Mouse (Mus musculus) hematopoietic stem cell, adult 5-6 weeks (primary cell): ENCODE data around the gene Tmem231. TPM values are rescaled to one million over a fixed set of nuclear protein-coding genes. Genes with fewer than 3 reads are reported as not detected.

Experiments used
- ATAC-seq, 2 experiments: fragments of 125-278 bp in 1 of 2; replicated peaks in 1 of 2; 2 replicates each; pipeline ENCODE4 v1.8.0; 2016 to 2017; ENCODE audit warnings: inconsistent platforms in 2 of 2, mild to moderate bottlenecking in 2 of 2, moderate number of reproducible peaks in 2 of 2, low read depth in 1 of 2, moderate TSS enrichment in 1 of 2; ENCODE audit not compliant: low FRiP score in 2 of 2, poor library complexity in 2 of 2, severe bottlenecking in 2 of 2, insufficient read depth in 1 of 2, low TSS enrichment in 1 of 2
- total RNA-seq: library from RNA; stranded (forward); fragments of 172-1452, 232-1000 nt; gene quantifications from 2 replicates; pipeline ENCODE4 v1.2.3, GENCODE M21; 2017

Tmem231 gene
- 4.6 and 5.8 TPM in 2 replicates for total RNA-seq

DNA sequence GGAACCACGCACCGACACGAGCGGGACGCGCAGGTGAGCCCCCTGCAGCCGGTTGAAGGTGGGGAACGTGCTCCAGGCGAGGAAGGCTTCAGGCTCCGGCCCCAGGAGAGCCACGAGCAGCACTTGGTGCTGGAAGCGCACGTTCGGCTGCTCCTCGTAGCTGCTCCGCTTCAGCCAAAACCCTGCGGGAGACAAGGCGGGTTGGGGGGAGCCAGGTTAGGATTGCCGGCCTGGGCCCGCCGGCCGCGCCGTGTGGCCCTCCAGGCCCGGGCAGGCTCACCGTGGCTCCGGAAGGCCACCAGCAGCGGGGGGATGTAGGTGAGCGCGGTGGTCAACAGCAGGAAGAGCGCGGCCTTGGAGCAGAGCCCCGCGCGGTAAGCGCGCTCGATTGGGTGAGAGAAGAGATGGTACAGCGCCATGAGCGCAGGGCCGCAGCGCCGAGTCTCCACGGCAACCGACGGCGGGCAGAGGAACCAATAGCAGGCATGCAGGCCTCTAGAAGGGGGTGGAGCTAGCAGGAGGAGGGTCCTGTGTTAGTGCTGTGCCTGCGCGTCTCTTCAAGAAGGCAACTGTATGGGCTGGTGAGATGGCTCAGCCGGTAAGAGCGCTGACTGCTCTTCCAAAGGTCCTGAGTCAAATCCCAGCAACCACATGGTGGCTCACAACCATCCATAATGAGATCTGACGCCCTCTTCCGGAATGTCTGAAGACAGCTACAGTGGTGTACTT lies at the start of gene Tmem231:
Gene Tmem231, minus strand, starts transcription at position 534 of the 729 bp plus-strand sequence.
- ATAC-seq = peak; percentile 100

DNA sequence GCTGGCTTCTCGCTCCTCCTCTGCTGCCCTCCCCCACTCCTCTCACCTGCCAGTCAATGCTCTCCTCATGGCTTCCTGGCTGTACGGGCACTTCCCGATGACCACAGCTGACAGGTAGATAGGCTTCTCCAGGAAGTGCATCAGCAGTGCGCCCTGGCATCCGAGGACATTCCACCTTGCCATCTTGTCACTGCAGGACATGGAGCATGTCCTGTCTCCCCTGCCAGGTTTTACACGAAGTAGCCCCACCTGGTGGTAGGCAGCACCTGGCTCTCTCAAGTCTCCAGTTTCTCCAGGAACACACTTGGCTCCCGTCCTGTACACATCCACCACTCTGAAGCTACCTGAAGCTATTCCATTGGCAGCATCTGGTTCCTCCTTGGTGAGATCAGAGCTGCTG lies 48.4 kb upstream of the Tmem231 start:
- ATAC-seq = no peak

DNA sequence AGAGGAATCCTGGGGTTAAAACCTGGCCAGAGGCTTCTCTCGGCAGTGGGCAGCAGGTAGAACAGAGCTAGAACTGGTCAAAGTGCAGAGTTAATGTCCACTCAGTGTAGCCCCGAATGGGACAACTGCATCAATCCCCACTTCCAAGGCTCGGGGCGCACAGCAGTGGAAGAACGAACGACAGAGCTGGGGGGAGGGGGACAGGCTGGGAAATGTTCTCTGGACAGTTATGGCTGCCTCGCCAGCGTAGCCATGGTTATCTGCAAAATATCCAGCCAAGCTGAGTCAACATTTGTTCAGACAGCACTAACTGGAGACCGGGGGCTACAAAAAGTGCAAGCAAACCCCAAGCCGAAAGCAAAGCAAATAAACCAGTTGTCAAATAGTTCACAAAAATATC lies 44.5 kb upstream of the Tmem231 start:
- no peak for ATAC-seq

DNA sequence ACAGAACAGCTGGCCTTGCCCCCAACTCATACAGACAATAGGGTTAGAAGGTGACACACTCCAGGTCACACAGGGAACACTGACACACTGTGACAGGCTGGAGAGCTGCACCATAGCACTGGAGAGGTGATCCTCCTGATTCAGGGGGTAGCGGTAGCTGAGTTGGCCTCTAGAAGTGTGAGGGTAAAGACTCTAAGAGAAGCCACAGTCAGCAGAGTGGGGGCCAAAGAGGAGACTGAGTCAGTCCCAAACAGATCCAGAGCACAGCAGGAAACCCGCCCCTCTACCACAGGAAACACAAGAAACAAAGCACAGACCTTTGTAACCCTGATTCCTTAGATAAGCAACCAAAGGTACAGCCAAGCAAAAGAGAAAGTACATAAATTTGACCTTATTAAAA lies 42.6 kb upstream of the Tmem231 start:
- peak; percentile 74 to 83 for ATAC-seq

DNA sequence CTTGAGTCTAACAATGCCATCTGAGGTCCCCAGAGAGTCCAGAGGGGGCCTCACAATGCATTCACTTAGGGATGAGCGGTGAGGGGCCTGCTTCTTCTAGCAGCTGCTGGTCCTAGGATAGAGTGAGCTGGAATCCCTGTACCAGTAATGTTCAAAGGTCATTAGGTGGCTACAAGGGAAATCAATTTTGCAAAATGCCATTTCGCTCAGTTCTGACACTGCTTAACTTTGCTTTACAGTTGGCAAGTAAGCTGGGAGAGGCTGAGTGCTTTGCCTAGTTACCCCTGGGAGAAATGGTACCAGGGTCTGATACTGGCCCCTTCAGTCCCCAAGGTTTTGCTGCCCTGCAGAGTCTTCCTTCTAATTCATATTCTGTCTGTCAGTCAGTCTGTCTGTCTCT lies 42.0 kb upstream of the Tmem231 start:
- no peak for ATAC-seq

DNA sequence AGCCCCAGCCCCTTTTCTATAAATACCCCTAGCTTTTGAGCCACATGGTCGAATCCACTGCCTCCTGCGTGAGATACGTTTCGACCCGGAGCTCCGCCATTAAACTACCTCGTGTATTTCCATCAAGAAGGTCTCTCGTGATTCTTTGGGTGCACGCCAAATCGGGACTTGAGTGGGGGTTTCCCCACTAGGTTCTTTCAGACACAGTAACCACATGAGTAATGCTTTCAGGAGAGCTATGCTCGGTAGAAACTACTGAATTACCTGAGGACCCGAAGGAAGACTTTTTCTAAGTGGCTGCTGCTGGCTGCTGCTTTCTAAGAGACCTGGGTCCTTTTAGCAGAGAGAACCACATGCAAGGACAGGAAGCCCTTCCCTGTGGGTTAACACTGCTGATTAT lies 40.5 kb upstream of the Tmem231 start:
- no peak for ATAC-seq

DNA sequence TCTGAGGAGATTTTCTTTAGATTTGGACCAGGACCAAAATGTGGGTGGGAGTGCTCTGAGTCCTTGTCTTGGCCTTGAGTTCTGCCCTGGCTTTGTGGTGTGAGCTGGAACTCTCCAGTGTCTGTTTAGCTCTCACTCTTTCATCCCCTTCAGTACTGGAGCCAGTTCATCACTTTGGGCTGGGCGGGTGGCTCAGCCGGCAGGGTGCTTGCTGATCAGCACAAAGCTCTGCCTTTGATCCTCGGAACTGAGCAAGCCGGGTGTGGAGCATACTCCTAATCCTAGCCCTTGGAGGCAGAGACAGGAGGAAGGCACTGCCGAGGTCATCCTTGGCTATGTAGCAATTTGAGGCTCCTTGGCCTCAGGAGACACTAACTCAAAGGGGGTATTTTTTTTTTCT lies 35.3 kb upstream of the Tmem231 start:
- no peak for ATAC-seq

DNA sequence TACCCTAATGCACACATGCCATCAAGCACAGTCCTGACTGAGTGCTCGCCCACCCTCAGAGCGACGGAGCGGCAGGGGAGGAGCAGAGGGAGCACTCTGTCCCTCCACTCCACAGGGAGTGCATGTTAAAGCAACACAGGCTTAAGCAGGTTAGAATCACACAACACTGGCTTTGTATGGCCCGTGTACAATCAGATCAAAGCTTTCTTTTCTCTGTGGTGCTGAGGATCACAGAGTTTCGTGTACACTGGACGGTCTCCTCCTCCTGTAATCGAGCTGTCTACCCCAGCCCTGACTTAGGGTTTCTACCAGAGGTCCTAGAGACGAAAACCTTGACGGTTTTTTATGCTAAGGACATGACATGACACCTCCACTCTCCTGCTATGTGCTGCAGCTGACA lies 34.9 kb upstream of the Tmem231 start:
- ATAC-seq = no peak; a peak in 1 of 4 replicates

DNA sequence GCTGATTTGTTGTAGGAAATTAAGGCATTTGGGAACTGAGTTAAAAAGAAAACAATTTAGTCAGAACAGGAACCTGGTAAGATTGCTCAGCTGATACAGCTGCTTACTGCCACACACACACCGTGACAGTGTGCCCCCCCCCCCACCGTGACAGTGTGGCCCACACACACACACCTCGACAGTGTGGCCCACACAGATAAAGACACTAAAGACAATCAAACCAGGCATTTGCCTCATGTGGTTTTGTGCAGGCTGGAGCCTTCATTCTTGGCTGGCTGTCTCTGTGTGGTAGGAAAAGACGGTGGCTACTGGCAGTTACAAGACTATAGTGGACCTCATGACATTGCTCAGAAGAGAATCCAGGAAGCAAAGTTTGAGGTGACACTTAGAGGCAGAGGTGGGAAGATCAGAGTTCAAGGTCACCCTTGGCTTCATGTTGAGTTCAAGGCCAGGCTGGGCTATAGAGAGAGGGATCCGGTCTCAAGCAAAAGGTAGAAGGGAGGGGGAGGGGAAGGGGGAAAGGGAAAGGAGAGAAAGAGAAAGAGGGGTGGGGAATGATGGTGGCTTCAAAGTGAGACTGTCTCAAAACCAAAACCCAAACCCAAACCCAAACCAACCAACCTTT lies 33.7 kb upstream of the Tmem231 start:
- peak; percentile 50 to 60 for ATAC-seq

DNA sequence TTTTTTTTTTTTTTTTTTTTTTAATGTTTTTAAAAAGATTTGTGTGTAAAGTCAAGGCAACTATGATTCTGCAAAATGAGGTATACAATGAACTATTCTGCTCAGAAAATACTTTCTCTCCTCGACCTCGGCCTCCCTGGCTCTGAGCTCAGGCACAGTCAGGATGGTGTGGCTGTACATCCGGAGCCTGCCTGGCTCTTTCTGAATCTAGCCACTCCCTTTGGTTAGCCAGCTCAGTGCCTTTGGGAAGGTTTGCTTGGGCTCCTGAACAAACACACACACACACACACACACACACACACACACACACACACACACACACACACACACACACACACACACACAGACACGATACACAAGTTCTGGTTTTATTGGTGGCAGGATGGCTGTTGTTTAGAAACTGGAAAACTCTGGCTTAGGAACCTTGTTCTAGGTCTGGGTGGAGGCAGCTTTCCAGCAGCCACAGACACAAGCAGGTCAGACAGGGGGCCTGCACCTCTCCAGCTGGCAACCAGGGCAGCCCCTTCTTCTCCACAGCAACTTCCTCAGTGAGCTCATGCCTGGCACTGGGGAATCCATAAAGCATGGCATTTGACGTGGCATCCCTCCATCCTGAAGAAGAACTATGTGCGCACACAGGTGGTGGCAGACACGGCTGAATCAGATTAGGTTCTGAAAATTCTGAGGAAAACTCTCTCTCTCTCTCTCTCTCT lies 31.3 kb upstream of the Tmem231 start:
- ATAC-seq = no peak

DNA sequence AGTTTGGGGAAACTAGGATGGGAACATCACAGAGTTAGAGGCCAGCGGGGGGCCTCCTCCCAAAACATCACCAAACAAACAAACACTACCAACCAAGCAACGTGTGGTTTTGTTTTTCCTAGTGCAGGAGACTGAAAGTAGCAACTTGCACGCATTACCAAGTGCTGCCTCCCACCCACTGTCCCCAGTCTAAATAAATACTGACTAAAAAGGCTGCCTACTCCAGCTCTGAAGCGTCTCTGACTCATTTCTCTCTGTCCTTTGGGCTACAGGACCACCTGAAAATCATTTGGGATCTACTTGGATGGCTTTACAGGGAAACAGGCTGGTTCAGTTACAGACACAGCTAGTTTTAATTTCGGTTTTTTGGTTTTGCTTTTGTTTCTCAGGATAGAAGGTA lies 30.7 kb upstream of the Tmem231 start:
- ATAC-seq = no peak

DNA sequence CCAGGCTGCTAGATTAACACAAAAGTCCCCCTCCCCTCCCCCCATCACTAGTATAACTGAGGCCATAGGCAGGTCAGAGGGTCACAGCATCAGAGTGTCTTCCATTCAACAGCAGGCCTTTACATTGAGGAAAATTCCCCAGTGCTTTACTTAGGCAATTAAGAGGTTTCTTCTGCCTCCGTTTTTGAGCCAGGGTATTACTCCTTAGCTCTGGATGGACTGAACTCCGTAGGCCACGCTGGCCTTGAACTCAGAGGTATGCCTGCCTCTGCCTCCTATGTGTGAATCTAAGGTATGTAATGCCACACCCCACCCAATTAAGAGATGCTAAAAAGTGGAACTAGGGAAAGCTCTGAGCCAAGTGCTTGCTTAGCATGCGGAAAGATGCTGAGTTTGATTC lies 29.9 kb upstream of the Tmem231 start:
- ATAC-seq = no peak

DNA sequence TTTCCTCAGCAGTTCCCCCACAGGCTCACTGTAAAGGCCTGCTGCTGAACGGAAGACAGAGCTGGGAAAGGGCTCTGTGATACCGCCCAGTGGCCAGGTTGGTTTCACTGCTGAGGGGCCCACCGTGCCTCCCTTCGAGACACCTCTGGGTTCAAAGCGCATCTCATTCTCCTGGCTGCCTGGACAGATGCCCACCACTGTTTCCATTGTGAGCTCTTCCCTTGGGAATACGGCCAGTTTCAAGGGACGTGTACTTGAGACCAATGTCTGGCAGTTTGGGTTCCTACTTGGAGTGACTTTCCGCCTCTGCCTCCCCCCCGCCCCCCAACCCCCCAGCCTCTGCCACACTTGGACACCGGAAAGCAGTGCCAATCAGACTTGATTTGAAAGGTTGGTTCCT lies 29.4 kb upstream of the Tmem231 start:
- ATAC-seq = no peak

DNA sequence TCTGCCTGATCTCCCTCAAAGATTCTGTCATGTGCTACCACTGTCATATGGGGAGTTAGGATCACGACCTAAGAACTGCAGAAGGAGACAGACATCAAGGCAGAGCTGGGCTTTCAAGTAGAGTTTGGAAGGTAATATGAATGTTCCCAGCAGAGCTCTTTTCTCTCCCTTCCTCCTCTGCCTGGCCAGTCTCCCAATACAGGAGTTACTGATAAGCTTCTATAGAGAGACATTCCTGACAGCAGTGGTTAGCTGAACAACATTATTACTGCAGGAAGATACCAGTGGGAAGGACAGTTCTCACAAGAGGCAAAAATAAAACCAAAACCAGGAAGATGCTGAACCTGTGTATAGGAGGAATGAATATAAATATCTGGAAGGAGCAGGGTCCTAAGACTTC lies 28.9 kb upstream of the Tmem231 start:
- ATAC-seq = no peak

DNA sequence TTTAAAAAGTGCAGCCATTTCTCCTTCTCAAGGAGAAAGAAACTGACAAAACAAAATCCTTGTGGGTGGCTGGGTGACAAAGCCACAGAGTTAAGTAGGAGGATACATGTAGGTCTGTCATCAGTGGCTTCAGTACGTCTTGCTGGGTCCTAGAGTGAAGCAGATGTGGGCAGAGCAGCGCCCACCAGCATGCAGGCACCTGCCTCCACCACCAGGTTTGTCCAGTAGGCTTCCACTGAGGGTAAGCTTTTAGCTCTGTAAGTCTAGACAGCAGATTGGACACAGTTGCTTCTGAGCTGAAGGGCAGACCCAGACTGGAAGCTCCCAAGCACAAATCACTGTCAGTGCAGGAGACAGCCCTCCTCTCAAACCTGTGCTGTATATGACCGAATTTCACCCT lies 27.6 kb upstream of the Tmem231 start:
- 0 out of 4 replicates have a peak, but pooled peaks of 1 of the 2 experiments have one; percentile 30 for ATAC-seq

DNA sequence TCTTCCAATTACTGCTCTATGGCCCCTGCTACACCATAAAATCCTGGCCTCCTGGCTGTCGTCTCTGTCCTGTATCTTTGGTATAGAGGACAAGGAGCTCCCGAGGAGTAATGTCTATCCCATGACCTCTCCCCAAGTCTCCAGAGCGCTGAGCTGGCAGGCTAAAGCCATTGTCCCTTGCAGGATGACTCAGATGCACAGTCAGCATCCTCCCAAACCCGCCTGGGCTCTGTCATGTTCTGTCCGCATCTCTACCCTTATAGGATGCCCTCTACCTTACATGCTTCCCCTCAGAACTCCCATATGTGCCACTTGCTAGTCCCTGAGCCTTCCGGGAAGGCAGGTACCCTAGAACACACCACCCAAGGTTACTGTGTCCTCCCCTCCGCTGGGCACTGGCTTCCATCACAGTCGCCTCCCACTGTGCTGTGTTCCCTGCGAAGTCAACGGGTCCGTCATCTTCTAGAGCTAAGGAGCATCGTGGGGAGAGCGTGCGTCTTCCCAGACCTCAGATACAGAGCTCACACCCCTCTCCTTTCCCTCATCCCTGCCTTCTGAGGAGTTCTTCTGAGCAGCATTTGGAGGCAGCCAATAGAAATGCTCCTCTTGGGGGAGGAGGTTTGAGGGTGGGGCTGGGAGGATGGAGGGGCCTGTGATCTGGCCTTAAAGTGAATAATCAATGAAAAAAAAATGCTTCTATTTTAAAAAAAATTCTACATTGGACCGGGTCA lies 27.1 kb upstream of the Tmem231 start:
- no peak for ATAC-seq

DNA sequence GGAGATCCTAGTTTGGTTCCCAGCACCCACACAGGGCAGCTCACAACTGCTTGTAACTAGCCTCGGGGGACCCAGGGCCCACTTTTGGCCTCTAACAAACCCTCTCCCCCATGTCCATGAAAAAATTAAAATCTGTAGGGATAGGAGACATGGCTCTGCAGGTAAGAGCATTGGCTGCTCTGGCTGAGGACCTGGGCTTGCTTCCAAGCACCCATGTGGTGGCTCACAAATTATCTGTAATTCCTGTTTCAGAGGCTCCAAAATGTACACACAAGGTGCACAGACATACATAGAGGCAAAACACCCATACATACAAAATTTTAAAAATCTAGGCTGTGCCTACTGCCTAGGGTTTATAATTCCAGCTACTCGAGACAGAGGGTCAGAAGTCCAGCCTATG lies 23.6 kb upstream of the Tmem231 start:
- no peak for ATAC-seq

DNA sequence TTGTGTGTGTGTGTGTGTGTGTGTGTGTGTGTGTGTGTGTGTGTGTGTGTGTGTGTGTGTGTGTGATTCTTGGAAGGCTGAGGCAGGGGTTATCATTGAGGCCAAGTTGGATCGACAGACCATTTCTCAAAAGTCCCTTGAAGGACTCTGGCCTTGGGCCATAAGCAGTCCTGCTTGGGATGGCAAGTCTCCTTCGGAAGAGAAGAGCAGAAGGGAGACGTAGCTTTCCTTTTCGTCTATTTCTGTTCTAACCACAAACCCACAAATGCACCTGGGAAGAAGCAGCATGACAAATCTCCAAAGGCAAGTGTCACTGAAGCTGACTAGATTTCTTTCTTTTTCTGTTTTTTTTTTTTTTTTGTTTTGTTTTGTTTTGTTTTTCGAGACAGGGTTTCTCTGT lies 22.2 kb upstream of the Tmem231 start:
- no peak for ATAC-seq
